Mouse (Mus musculus) stomach, embryonic 16.5 days (tissue): Measurements from ENCODE around the gene Hnrnpm. TPM values are rescaled to one million over a fixed set of nuclear protein-coding genes. Genes with fewer than 3 reads are reported as not detected.

Experiments
- ATAC-seq: fragments of 200-750 bp; cut with Nextera tagmentation; 2 replicates; pipeline ENCODE4 v1.8.0; 2017; ENCODE audit warnings: moderate number of reproducible peaks, moderate TSS enrichment; ENCODE audit not compliant: insufficient read depth, low FRiP score
- H3K27ac ChIP-seq: fragments of 300-500 bp; sonication (generic); 2 replicates; pipeline ENCODE4 v1.5.1; 2014; ENCODE audit warnings: low read length
- H3K27me3 ChIP-seq: fragments of 300-500 bp; sonication (generic); 2 replicates; pipeline ENCODE4 v1.6.1; 2014; ENCODE audit warnings: low read length, control low read depth, mixed read lengths; ENCODE audit not compliant: control insufficient read depth, insufficient read depth
- H3K36me3 ChIP-seq: fragments of 300-500 bp; sonication (generic); 2 replicates; pipeline ENCODE4 v1.6.1; 2014; ENCODE audit warnings: low read length; ENCODE audit not compliant: control insufficient read depth, insufficient read depth
- H3K4me1 ChIP-seq: fragments of 300-500 bp; sonication (generic); 2 replicates; pipeline ENCODE4 v1.6.1; 2014; ENCODE audit warnings: low read length, control low read depth, mixed read lengths; ENCODE audit not compliant: control insufficient read depth, insufficient read depth
- H3K4me2 ChIP-seq: fragments of 300-500 bp; sonication (generic); 2 replicates; pipeline ENCODE4 v1.6.1; 2014; ENCODE audit warnings: low read depth, low read length, mixed read lengths
- H3K4me3 ChIP-seq: fragments of 300-500 bp; sonication (generic); replicated peaks from 2 replicates; pipeline ENCODE4 v1.5.1; 2014; ENCODE audit warnings: mild to moderate bottlenecking, low read length
- H3K9ac ChIP-seq: fragments of 300-500 bp; sonication (generic); 2 replicates; pipeline ENCODE4 v1.6.1; 2014; ENCODE audit warnings: low read length
- H3K9me3 ChIP-seq: fragments of 300-500 bp; sonication (generic); replicated peaks from 2 replicates; pipeline ENCODE4 v1.6.1; 2016; ENCODE audit warnings: low read length, control low read depth; ENCODE audit not compliant: control insufficient read depth
- WGBS: fragments of 180-500 bp; shearing (Covaris S2); extraction: QIAGEN DNeasy Blood & Tissue Kit; methylation state at CpG from one replicate; pipeline ENCODE4 v1.1.7; 2014; 5-methylcytosine and 5-hydroxymethylcytosine counted together
- polyA plus RNA-seq: library from polyadenylated mRNA; unstranded; fragments of >200 nt; fragmentation: Nextera tagmentation; extraction: Ambion mirVana; gene quantifications from 2 replicates; pipeline ENCODE4 v1.2.1, GENCODE M21; 2015

Hnrnpm gene
- polyA plus RNA-seq, 1 experiment from 2014 or later, result 295 TPM

- no peaks in the 10 kb centered on the region for H3K27me3 ChIP-seq
- no peaks in the 10 kb centered on the region for H3K9me3 ChIP-seq
- no peak overlapping the region for H3K4me3 ChIP-seq
- WGBS, result 95% methylated on average over 4 of the region's 4 CpGs
- H3K27ac ChIP-seq, result no peak overlapping the region
- H3K4me2 ChIP-seq, result no peak overlapping the region
- H3K9ac ChIP-seq, result no peak overlapping the region
- ATAC-seq, result no peak
- peaks cover 21% of the 10 kb centered on the region for H3K36me3 ChIP-seq
- no peaks in the 10 kb centered on the region for H3K4me1 ChIP-seq
These were observed 42.6 kb downstream of the Hnrnpm start for GRCm38 (mm10) chr17:33644068-33644467.

GRCm38 (mm10) chr17:33639743-33640142, 46.9 kb downstream of the Hnrnpm start:
- Histone ChIP-seq H3K4me1 (no peaks in the 10 kb centered on the region), H3K9ac (no peak overlapping the region), H3K27me3 (no peaks in the 10 kb centered on the region), H3K9me3 (no peaks in the 10 kb centered on the region), H3K4me3 (no peak overlapping the region), H3K36me3 (0 out of 2 replicates have a peak, but pooled peaks cover 3% of the 10 kb centered on the region), H3K27ac (no peak overlapping the region), H3K4me2 (no peak overlapping the region)
- no peak for ATAC-seq
- WGBS, result 47% methylated on average over 6 of the region's 6 CpGs

GRCm38 (mm10) chr17:33637516-33638276, 49.0 kb downstream of the Hnrnpm start, which contains the start of gene Pram1:
TSS of gene Pram1 (plus strand) at chr17:33638056.
- H3K36me3 ChIP-seq, result no peaks in the 10 kb centered on the region
- H3K9ac ChIP-seq, result no peak within 1 kb of the TSS
- WGBS, result 87% methylated on average over 4 of the region's 4 CpGs
- ATAC-seq, result no peak
- H3K9me3 ChIP-seq, result no peaks in the 10 kb centered on the region
- no peak within 1 kb of the TSS for H3K4me2 ChIP-seq
- no peak within 1 kb of the TSS for H3K27ac ChIP-seq
- H3K4me3 ChIP-seq, result no peak within 1 kb of the TSS
- no peaks in the 10 kb centered on the region for H3K4me1 ChIP-seq
- no peaks in the 10 kb centered on the region for H3K27me3 ChIP-seq

GRCm38 (mm10) chr17:33637038-33637437, 49.6 kb downstream of the Hnrnpm start:
- Histone ChIP-seq H3K9ac (no peak overlapping the region), H3K27me3 (no peaks in the 10 kb centered on the region), H3K9me3 (no peaks in the 10 kb centered on the region), H3K4me3 (no peak overlapping the region), H3K27ac (no peak overlapping the region), H3K4me1 (no peaks in the 10 kb centered on the region), H3K4me2 (no peak overlapping the region), H3K36me3 (0 out of 2 replicates have a peak, but pooled peaks cover under 1% of the 10 kb centered on the region)
- 85% methylated on average over 2 of the region's 2 CpGs for WGBS
- ATAC-seq, result no peak; the same call in 1 of the 2 replicates

GRCm38 (mm10) chr17:33631796-33632195, 54.9 kb downstream of the Hnrnpm start:
- Histone ChIP-seq H3K36me3 (0 out of 2 replicates have a peak, but pooled peaks cover 5% of the 10 kb centered on the region), H3K4me3 (no peak overlapping the region), H3K9ac (no peak overlapping the region), H3K27ac (no peak overlapping the region), H3K9me3 (no peaks in the 10 kb centered on the region), H3K27me3 (no peaks in the 10 kb centered on the region), H3K4me1 (peaks cover 20% of the 10 kb centered on the region), H3K4me2 (no peak overlapping the region)
- WGBS, result 87% methylated on average over 5 of the region's 5 CpGs
- ATAC-seq, result no peak

- Histone ChIP-seq H3K27ac (no peak overlapping the region), H3K4me3 (no peak overlapping the region), H3K4me2 (no peak overlapping the region), H3K27me3 (no peaks in the 10 kb centered on the region), H3K36me3 (0 out of 2 replicates have a peak, but pooled peaks cover 5% of the 10 kb centered on the region), H3K9me3 (no peaks in the 10 kb centered on the region), H3K9ac (no peak overlapping the region), H3K4me1 (peaks cover 20% of the 10 kb centered on the region)
- no peak for ATAC-seq
- 91% methylated on average over 9 of the region's 9 CpGs for WGBS
These were observed 55.4 kb downstream of the Hnrnpm start for GRCm38 (mm10) chr17:33631236-33631635.

GRCm38 (mm10) chr17:33630171-33630895, 56.3 kb downstream of the Hnrnpm start:
- Histone ChIP-seq H3K4me1 (peaks cover 20% of the 10 kb centered on the region), H3K4me2 (peak overlapping the region; percentile 80), H3K27ac (no peak overlapping the region), H3K36me3 (0 out of 2 replicates have a peak, but pooled peaks cover 5% of the 10 kb centered on the region), H3K9ac (no peak overlapping the region), H3K4me3 (peak overlapping the region; percentile 80; the same call in 1 of the 2 replicates), H3K9me3 (no peaks in the 10 kb centered on the region), H3K27me3 (no peaks in the 10 kb centered on the region)
- no peak for ATAC-seq
- WGBS, result 81% methylated on average over 13 of the region's 13 CpGs

GRCm38 (mm10) chr17:33629487-33630125, 57.1 kb downstream of the Hnrnpm start:
- peak overlapping the region; percentile 80 for H3K4me2 ChIP-seq
- 66% methylated on average over 12 of the region's 12 CpGs for WGBS
- peak overlapping the region; percentile 80 for H3K4me3 ChIP-seq
- H3K27me3 ChIP-seq, result no peaks in the 10 kb centered on the region
- H3K27ac ChIP-seq, result peak overlapping the region; percentile 100
- H3K9me3 ChIP-seq, result no peaks in the 10 kb centered on the region
- H3K9ac ChIP-seq, result peak overlapping the region; percentile 92
- peak; percentile 2; the same call in 1 of the 2 replicates for ATAC-seq
- H3K4me1 ChIP-seq, result peaks cover 20% of the 10 kb centered on the region
- 0 out of 2 replicates have a peak, but pooled peaks cover 5% of the 10 kb centered on the region for H3K36me3 ChIP-seq
